Mouse (Mus musculus) heart, embryonic 14.5 days (tissue): ENCODE data around the gene B3galt2. TPM values are rescaled to one million over a fixed set of nuclear protein-coding genes. Genes with fewer than 3 reads are reported as not detected.

Experiments
- ATAC-seq: fragments of 200-750 bp; cut with Nextera tagmentation; 2 replicates; pipeline ENCODE4 v1.8.0; 2017; ENCODE audit warnings: low read depth, moderate TSS enrichment; ENCODE audit not compliant: insufficient number of reproducible peaks, insufficient read depth, low FRiP score
- H3K27ac ChIP-seq, 2 experiments: fragments of 200-500 bp in 1 of 2; fragments of 300-500 bp in 1 of 2; sonication (generic) in 1 of 2; replicated peaks in 1 of 2; 2 replicates each; pipeline ENCODE4 v1.5.1; 2012 to 2014; ENCODE audit warnings: low read depth in 2 of 2, low read length in 2 of 2, control low read depth in 1 of 2, mild to moderate bottlenecking in 1 of 2, mixed read lengths in 1 of 2; ENCODE audit not compliant: control insufficient read depth in 1 of 2, insufficient read depth in 1 of 2
- H3K27me3 ChIP-seq: fragments of 300-500 bp; sonication (generic); 2 replicates; pipeline ENCODE4 v1.6.1; 2014; ENCODE audit warnings: mild to moderate bottlenecking, low read length, control low read depth; ENCODE audit not compliant: control insufficient read depth, insufficient read depth
- H3K36me3 ChIP-seq: fragments of 300-500 bp; sonication (generic); 2 replicates; pipeline ENCODE4 v1.6.1; 2014; ENCODE audit warnings: mild to moderate bottlenecking, control low read depth, low read length, mixed read lengths; ENCODE audit not compliant: control insufficient read depth, insufficient read depth
- H3K4me1 ChIP-seq, 2 experiments: fragments of 200-500 bp in 1 of 2; fragments of 300-500 bp in 1 of 2; sonication (generic) in 1 of 2; 2 replicates each; pipeline ENCODE4 v1.6.1; 2012 to 2014; ENCODE audit warnings: low read length in 2 of 2, control low read depth in 1 of 2, mixed read lengths in 1 of 2; ENCODE audit not compliant: control insufficient read depth in 2 of 2, insufficient read depth in 2 of 2
- H3K4me2 ChIP-seq: fragments of 300-500 bp; sonication (generic); 2 replicates; pipeline ENCODE4 v1.6.1; 2014; ENCODE audit warnings: mild to moderate bottlenecking, low read length
- H3K4me3 ChIP-seq, 2 experiments: fragments of 200-500 bp in 1 of 2; fragments of 300-500 bp in 1 of 2; sonication (generic) in 1 of 2; 2 replicates each; pipeline ENCODE4 v1.5.1; 2012 to 2014; ENCODE audit warnings: low read length in 2 of 2, mild to moderate bottlenecking in 2 of 2, control low read depth in 1 of 2, low read depth in 1 of 2, moderate library complexity in 1 of 2; ENCODE audit not compliant: control insufficient read depth in 1 of 2, insufficient read depth in 1 of 2
- H3K9ac ChIP-seq: fragments of 300-500 bp; sonication (generic); 2 replicates; pipeline ENCODE4 v1.6.1; 2014; ENCODE audit warnings: mild to moderate bottlenecking, low read length
- H3K9me3 ChIP-seq: fragments of 300-500 bp; sonication (generic); 2 replicates; pipeline ENCODE4 v1.6.1; 2016; ENCODE audit warnings: low read length, control low read depth; ENCODE audit not compliant: control insufficient read depth
- WGBS: fragments of 180-500 bp; shearing (Covaris S2); extraction: QIAGEN DNeasy Blood & Tissue Kit; methylation state at CpG from one replicate; pipeline ENCODE4 v1.1.7; 2014; 5-methylcytosine and 5-hydroxymethylcytosine counted together
- polyA plus RNA-seq: library from polyadenylated mRNA; unstranded; fragments of >200 nt; fragmentation: Nextera tagmentation; extraction: Ambion mirVana; gene quantifications from 2 replicates; pipeline ENCODE4 v1.2.1, GENCODE M21; 2014

The B3galt2 gene
- 0.47 and 0.50 TPM in 2 replicates for polyA plus RNA-seq

- Histone ChIP-seq H3K4me1 (no peaks in the 10 kb centered on the region), H3K27me3 (no peaks in the 10 kb centered on the region), H3K4me2 (peak within 1 kb of the TSS; percentile 18; the same call in 1 of the 2 replicates), H3K9ac (no peak within 1 kb of the TSS), H3K36me3 (peaks cover 1% of the 10 kb centered on the region; the same call in 1 of the 2 replicates), H3K9me3 (no peaks in the 10 kb centered on the region), H3K4me3 (no peak within 1 kb of the TSS), H3K27ac (no peak within 1 kb of the TSS)
- no peak for ATAC-seq
- 71% methylated on average over 15 of the region's 15 CpGs for WGBS
Observed at GRCm38 (mm10) chr1:143640650-143641407, at the start of gene B3galt2. B3galt2 (plus strand) TSS chr1:143640664.

- WGBS, result 83% methylated on average over 2 of the region's 2 CpGs
- H3K36me3 ChIP-seq, result no peaks in the 10 kb centered on the region
- no peak overlapping the region for H3K4me2 ChIP-seq
Observed at GRCm38 (mm10) chr1:143596864-143597263, 43.6 kb upstream of the B3galt2 start.

GRCm38 (mm10) chr1:143608911-143609310, 31.6 kb upstream of the B3galt2 start:
- no peaks in the 10 kb centered on the region for H3K9me3 ChIP-seq
- H3K9ac ChIP-seq, result no peak overlapping the region
- peaks cover 27% of the 10 kb centered on the region for H3K36me3 ChIP-seq
- 81% methylated on average over 2 of the region's 2 CpGs for WGBS
- H3K4me3 ChIP-seq, result no peak overlapping the region
- H3K4me1 ChIP-seq, result no peaks in the 10 kb centered on the region
- no peak for ATAC-seq
- H3K27me3 ChIP-seq, result no peaks in the 10 kb centered on the region
- H3K27ac ChIP-seq, result no peak overlapping the region
- H3K4me2 ChIP-seq, result no peak overlapping the region

More at GRCm38 (mm10) chr1:143596864-143597263, 43.6 kb upstream of the B3galt2 start:
- H3K9me3 ChIP-seq, result no peaks in the 10 kb centered on the region
- no peak for ATAC-seq
- H3K27me3 ChIP-seq, result no peaks in the 10 kb centered on the region
- H3K4me1 ChIP-seq, result no peaks in the 10 kb centered on the region
- no peak overlapping the region for H3K4me3 ChIP-seq
- H3K9ac ChIP-seq, result no peak overlapping the region
- H3K27ac ChIP-seq, result no peak overlapping the region

GRCm38 (mm10) chr1:143612901-143613300, 27.6 kb upstream of the B3galt2 start:
- WGBS, result 93% methylated on average over 2 of the region's 2 CpGs
- Histone ChIP-seq H3K27ac (no peak overlapping the region), H3K9ac (no peak overlapping the region), H3K4me1 (no peaks in the 10 kb centered on the region), H3K9me3 (no peaks in the 10 kb centered on the region), H3K36me3 (peaks cover 42% of the 10 kb centered on the region), H3K27me3 (no peaks in the 10 kb centered on the region), H3K4me2 (no peak overlapping the region), H3K4me3 (no peak overlapping the region)
- ATAC-seq, result no peak

- Histone ChIP-seq H3K4me3 (no peak overlapping the region), H3K27ac (no peak overlapping the region), H3K4me2 (no peak overlapping the region), H3K9ac (no peak overlapping the region), H3K36me3 (peaks cover 37% of the 10 kb centered on the region), H3K27me3 (no peaks in the 10 kb centered on the region), H3K4me1 (no peaks in the 10 kb centered on the region), H3K9me3 (no peaks in the 10 kb centered on the region)
- 75% methylated on average over 2 of the region's 2 CpGs for WGBS
- ATAC-seq, result no peak
Observed at GRCm38 (mm10) chr1:143619760-143620159, 20.7 kb upstream of the B3galt2 start.

GRCm38 (mm10) chr1:143621930-143622329, 18.5 kb upstream of the B3galt2 start:
- H3K27me3 ChIP-seq, result no peaks in the 10 kb centered on the region
- no peak overlapping the region for H3K27ac ChIP-seq
- H3K36me3 ChIP-seq, result peaks cover 43% of the 10 kb centered on the region
- H3K9ac ChIP-seq, result no peak overlapping the region
- ATAC-seq, result no peak
- no peak overlapping the region for H3K4me3 ChIP-seq
- H3K9me3 ChIP-seq, result no peaks in the 10 kb centered on the region
- no peak overlapping the region for H3K4me2 ChIP-seq
- H3K4me1 ChIP-seq, result no peaks in the 10 kb centered on the region

GRCm38 (mm10) chr1:143622634-143623033, 17.8 kb upstream of the B3galt2 start:
- Histone ChIP-seq H3K4me3 (no peak overlapping the region), H3K36me3 (peaks cover 44% of the 10 kb centered on the region), H3K4me2 (no peak overlapping the region), H3K9ac (no peak overlapping the region), H3K27me3 (no peaks in the 10 kb centered on the region), H3K4me1 (no peaks in the 10 kb centered on the region), H3K9me3 (no peaks in the 10 kb centered on the region), H3K27ac (no peak overlapping the region)
- WGBS, result 89% methylated on average over 1 of the region's 1 CpGs
- ATAC-seq, result no peak

- Histone ChIP-seq H3K36me3 (peaks cover 11% of the 10 kb centered on the region), H3K27me3 (no peaks in the 10 kb centered on the region), H3K9me3 (no peaks in the 10 kb centered on the region), H3K9ac (no peak overlapping the region), H3K4me1 (no peaks in the 10 kb centered on the region), H3K4me2 (no peak overlapping the region), H3K27ac (no peak overlapping the region), H3K4me3 (no peak overlapping the region)
- no peak for ATAC-seq
- WGBS, result 75% methylated on average over 7 of the region's 7 CpGs
Observed at GRCm38 (mm10) chr1:143631337-143631736, 9.1 kb upstream of the B3galt2 start.
